Mouse (Mus musculus) ES-E14 (cell line): ENCODE data around the gene Tax1bp3.

Experiments
- CHD2 ChIP-seq: IDR thresholded peaks from 2 replicates; pipeline ENCODE4 v1.6.1; 2014; ENCODE audit warnings: mild to moderate bottlenecking, low read depth, low read length, inconsistent platforms
- HCFC1 ChIP-seq: IDR thresholded peaks from 2 replicates; pipeline ENCODE4 v1.6.1; 2012; ENCODE audit warnings: low read length, inconsistent platforms, borderline replicate concordance; ENCODE audit not compliant: insufficient read depth
- MAFK ChIP-seq: IDR thresholded peaks from 2 replicates; pipeline ENCODE4 v1.6.1; 2014; ENCODE audit warnings: mild to moderate bottlenecking, low read depth, low read length, inconsistent platforms; ENCODE audit not compliant: insufficient read depth
- ZC3H11A ChIP-seq: IDR thresholded peaks from 2 replicates; pipeline ENCODE4 v1.6.1; 2012; ENCODE audit warnings: low read depth, mild to moderate bottlenecking, inconsistent platforms, low read length, borderline replicate concordance
- ZNF384 ChIP-seq: IDR thresholded peaks from 2 replicates; pipeline ENCODE4 v1.6.1; 2012; ENCODE audit warnings: low read depth, low read length, inconsistent platforms

DNA sequence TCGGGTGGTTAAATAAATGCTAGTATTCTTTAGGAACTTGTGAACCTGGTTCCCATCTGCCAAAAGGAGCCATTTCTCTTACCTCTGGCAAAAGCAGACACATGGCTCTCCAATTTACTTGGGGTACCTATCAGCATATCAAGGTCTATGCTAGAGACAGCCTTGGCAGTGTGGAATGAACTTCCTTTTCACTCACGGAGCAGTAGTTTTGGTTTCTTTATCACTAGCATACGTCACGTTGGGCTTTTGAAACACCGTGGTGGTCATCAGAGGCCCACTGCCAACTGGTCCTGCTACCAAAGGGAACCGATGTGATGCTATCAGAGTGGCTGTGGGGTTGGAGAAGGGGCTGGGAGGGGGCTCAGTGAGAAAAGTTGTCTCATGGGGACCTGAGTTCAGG lies 43.9 kb upstream of the Tax1bp3 start:
- TF ChIP-seq ZC3H11A (no peak), ZNF384 (no peak), MAFK (no peak), HCFC1 (no peak), CHD2 (no peak)
